Mouse (Mus musculus) spleen, adult 12 weeks (tissue): ENCODE measurements around the gene Gm49354.
"Not testable (repeated sequence)": the region's sequence is repeated elsewhere in the genome, so short reads cannot be mapped to it uniquely, and the experiment has no call there.

Source experiments
- DNase-seq: peaks from one replicate; pipeline ENCODE4 v3.0.0; 2022; ENCODE audit warnings: low spot score

Gm49354 gene

GRCm38 (mm10) chr13:59711984-59712383 lies 70.1 kb downstream of the Gm49354 start, which contains the start of gene Spata31d1b:
Gene Spata31d1b, plus strand, starts transcription at chr13:59712284.
- not testable (repeated sequence) for DNase-seq

- no peak for DNase-seq
Observed at GRCm38 (mm10) chr13:59710230-59710629, 71.8 kb downstream of the Gm49354 start, which contains the start of gene Spata31d1a. Gene Spata31d1a, minus strand, starts transcription at chr13:59710330.
